Mouse (Mus musculus): ENCODE measurements around the gene Zmiz1.

GRCm38 (mm10) chr14:25442676-25443075 lies 16.3 kb upstream of the Zmiz1 start:
- TF ChIP-seq TAL1 (conservative IDR thresholded peaks at IDR 0.05; ENCODE audit: low read depth, low read length) (no peak), CTCF (IDR thresholded peaks at IDR 0.05; ENCODE audit: low read depth, low read length) (no peak), GATA1 (IDR thresholded peaks at IDR 0.05; ENCODE audit: borderline replicate concordance, low read length) (no peak), POLR2AphosphoS5 (IDR thresholded peaks at IDR 0.05; ENCODE audit: insufficient replicate concordance, low read depth, low read length) (no peak)

Data from G1E (cell line).